Mouse (Mus musculus) cortical plate, adult 2 months (tissue): Measurements from ENCODE around the gene Ube2e2.

ENCODE experiments used
- CTCF ChIP-seq: fragments of 200-500 bp; IDR thresholded peaks from 2 replicates; pipeline ENCODE4 v1.5.1; 2011; ENCODE audit warnings: mild to moderate bottlenecking, control low read depth, low read length; ENCODE audit not compliant: insufficient read depth; ENCODE audit errors: extremely low read depth
- POLR2A ChIP-seq: fragments of 200-500 bp; IDR thresholded peaks from 2 replicates; pipeline ENCODE4 v1.6.1; 2011; ENCODE audit warnings: mild to moderate bottlenecking, low read length, control low read depth; ENCODE audit not compliant: insufficient read depth; ENCODE audit errors: extremely low read depth

- TF ChIP-seq CTCF (no peak), POLR2A (no peak)
These were observed 236.0 kb downstream of the Ube2e2 start for GRCm38 (mm10) chr14:18657777-18658753.
